Mouse (Mus musculus) thymus, adult 2 months (tissue): ENCODE measurements around the gene Kctd3. TPM values are rescaled to one million over a fixed set of nuclear protein-coding genes. Genes with fewer than 3 reads are reported as not detected.
A peak's percentile ranks its signal among the peaks of the same experiment; 100 is the strongest.

ENCODE experiments used
- DNase-seq: peaks from one replicate; pipeline ENCODE4 v3.0.0; 2021
- H3K27ac ChIP-seq: fragments of 200-500 bp; 2 replicates; pipeline ENCODE4 v1.5.1; 2012; ENCODE audit warnings: low read length, control low read depth; ENCODE audit not compliant: control insufficient read depth, insufficient read depth
- H3K27me3 ChIP-seq: fragments of 200-500 bp; 2 replicates; pipeline ENCODE4 v1.6.1; 2012; ENCODE audit warnings: mild to moderate bottlenecking, low read length, moderate library complexity, mixed read lengths; ENCODE audit not compliant: control insufficient read depth, insufficient read depth
- H3K36me3 ChIP-seq: fragments of 200-500 bp; 2 replicates; pipeline ENCODE4 v1.6.1; 2012; ENCODE audit warnings: mild to moderate bottlenecking, low read length, moderate library complexity; ENCODE audit not compliant: control insufficient read depth, insufficient read depth
- H3K4me1 ChIP-seq: fragments of 200-500 bp; replicated peaks from 2 replicates; pipeline ENCODE4 v1.6.1; 2012; ENCODE audit warnings: low read length; ENCODE audit not compliant: control insufficient read depth, insufficient read depth
- H3K4me3 ChIP-seq: fragments of 200-500 bp; 2 replicates; pipeline ENCODE4 v1.5.1; 2012; ENCODE audit warnings: mild to moderate bottlenecking, low read length, control low read depth, moderate library complexity; ENCODE audit not compliant: control insufficient read depth, insufficient read depth
- CTCF ChIP-seq: fragments of 200-500 bp; IDR thresholded peaks from 2 replicates; pipeline ENCODE4 v1.5.1; 2012; ENCODE audit warnings: mild to moderate bottlenecking, control low read depth, low read length, moderate library complexity, borderline replicate concordance; ENCODE audit not compliant: control insufficient read depth, poor library complexity, insufficient read depth; ENCODE audit errors: extremely low read depth
- POLR2A ChIP-seq: fragments of 200-500 bp; IDR thresholded peaks from 2 replicates; pipeline ENCODE4 v1.6.1; 2012; ENCODE audit warnings: mild to moderate bottlenecking, low read length, control low read depth, moderate library complexity; ENCODE audit not compliant: control insufficient read depth, poor library complexity, insufficient read depth; ENCODE audit errors: extremely low read depth
- WGBS: fragments of 180-500 bp; shearing (Covaris S2); methylation state at CpG from one replicate; pipeline ENCODE4 v1.1.7; 2018; 5-methylcytosine and 5-hydroxymethylcytosine counted together
- polyA plus RNA-seq: library from polyadenylated mRNA; depleted of rRNA; stranded (reverse); fragments of >200 nt; gene quantifications from 2 replicates; pipeline ENCODE4 v1.2.3, GENCODE M21; 2012

Kctd3 gene
- polyA plus RNA-seq, 1 experiment = 46.5 TPM

GRCm38 (mm10) chr1:189028267-189028666 lies 20.6 kb upstream of the Kctd3 start:
- no peaks in the 10 kb centered on the region for H3K36me3 ChIP-seq

GRCm38 (mm10) chr1:189026885-189027284 lies 19.2 kb upstream of the Kctd3 start:
- Histone ChIP-seq H3K27me3 (no peaks in the 10 kb centered on the region), H3K27ac (no peak overlapping the region), H3K4me1 (no peaks in the 10 kb centered on the region), H3K4me3 (no peak overlapping the region), H3K36me3 (no peaks in the 10 kb centered on the region)
- no peak for DNase-seq
- 61% methylated on average over 8 of the region's 8 CpGs for WGBS
- TF ChIP-seq CTCF = no peak
- TF ChIP-seq POLR2A = no peak

More at GRCm38 (mm10) chr1:189028267-189028666, 20.6 kb upstream of the Kctd3 start:
- WGBS = 59% methylated on average over 1 of the region's 1 CpGs
- TF ChIP-seq POLR2A (no peak), CTCF (no peak)
- peak; percentile 8 for DNase-seq
- no peaks in the 10 kb centered on the region for H3K27me3 ChIP-seq
- H3K4me3 ChIP-seq = no peak overlapping the region
- H3K4me1 ChIP-seq = no peaks in the 10 kb centered on the region
- no peak overlapping the region for H3K27ac ChIP-seq

GRCm38 (mm10) chr1:189023701-189024080 lies 16.1 kb upstream of the Kctd3 start:
- no peak overlapping the region for H3K27ac ChIP-seq
- WGBS = 97% methylated on average over 1 of the region's 1 CpGs
- no peaks in the 10 kb centered on the region for H3K36me3 ChIP-seq
- no peaks in the 10 kb centered on the region for H3K27me3 ChIP-seq
- no peak for DNase-seq
- no peaks in the 10 kb centered on the region for H3K4me1 ChIP-seq
- H3K4me3 ChIP-seq = no peak overlapping the region
- TF ChIP-seq POLR2A (no peak), CTCF (no peak)

- Histone ChIP-seq H3K4me1 (no peaks in the 10 kb centered on the region), H3K36me3 (no peaks in the 10 kb centered on the region), H3K4me3 (no peak overlapping the region), H3K27me3 (no peaks in the 10 kb centered on the region), H3K27ac (no peak overlapping the region)
- no peak for DNase-seq
- TF ChIP-seq POLR2A = no peak
- TF ChIP-seq CTCF = no peak
- 54% methylated on average over 7 of the region's 7 CpGs for WGBS
Measured at GRCm38 (mm10) chr1:189022925-189023700, 15.5 kb upstream of the Kctd3 start.

GRCm38 (mm10) chr1:189015372-189015771 lies 7.7 kb upstream of the Kctd3 start:
- no peak for TF ChIP-seq CTCF
- no peak for TF ChIP-seq POLR2A
- DNase-seq = no peak
- 93% methylated on average over 2 of the region's 2 CpGs for WGBS
- Histone ChIP-seq H3K4me1 (no peaks in the 10 kb centered on the region), H3K4me3 (no peak overlapping the region), H3K27me3 (peaks cover 2% of the 10 kb centered on the region; the same call in 1 of the 2 replicates), H3K36me3 (no peaks in the 10 kb centered on the region), H3K27ac (no peak overlapping the region)

GRCm38 (mm10) chr1:189013587-189013921 lies 5.9 kb upstream of the Kctd3 start:
- H3K4me1 ChIP-seq = no peaks in the 10 kb centered on the region
- no peaks in the 10 kb centered on the region for H3K36me3 ChIP-seq
- TF ChIP-seq CTCF (no peak), POLR2A (no peak)
- no peak overlapping the region for H3K4me3 ChIP-seq
- DNase-seq = no peak
- 20% methylated on average over 4 of the region's 4 CpGs for WGBS
- peaks cover 2% of the 10 kb centered on the region; the same call in 1 of the 2 replicates for H3K27me3 ChIP-seq
- no peak overlapping the region for H3K27ac ChIP-seq
